Mouse (Mus musculus) large intestine, adult 2 months (tissue): ENCODE measurements at regions not wholly inside any gene's neighbourhood (a gene's known extent, or its start where the extent isn't known, plus 50 kb on each side); places are given as distances from the start of the nearest gene placed in this dataset.
A peak's percentile ranks its signal among the peaks of the same experiment; 100 is the strongest.

Experiments used
- DNase-seq: peaks from one replicate; pipeline ENCODE4 v3.0.0-alpha.2; 2012; ENCODE audit warnings: low read depth, low spot score
- WGBS: fragments of 180-500 bp; shearing (Covaris S2); methylation state at CpG from one replicate; pipeline ENCODE4 v1.1.7; 2018; 5-methylcytosine and 5-hydroxymethylcytosine counted together

- WGBS, result 69% methylated on average over 6 of the region's 6 CpGs
Observed at GRCm38 (mm10) chr13:99099794-99100429, 84.7 kb upstream of the Zfp366 start.

DNA sequence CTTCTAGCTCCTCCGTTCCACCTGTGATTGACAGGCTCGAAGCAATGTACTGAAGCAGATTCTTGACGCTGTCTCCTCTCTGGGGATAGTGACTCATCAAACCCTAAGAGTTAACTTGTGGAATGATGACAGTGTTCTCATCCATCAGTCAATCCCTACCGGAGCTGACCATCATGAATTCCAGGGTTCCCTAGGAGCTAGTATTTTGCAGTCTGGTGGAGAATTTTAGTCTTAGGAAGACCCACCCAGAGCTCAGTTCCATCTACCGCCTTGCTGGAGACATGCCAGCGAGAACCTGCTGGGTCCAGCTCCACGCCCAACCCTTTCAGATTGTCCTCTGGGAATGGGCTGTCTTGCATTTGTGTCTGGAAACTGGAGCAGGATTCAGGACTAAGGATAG is 85.4 kb upstream of the Zfp366 start:
- WGBS, result 64% methylated on average over 7 of the region's 7 CpGs
- DNase-seq, result no peak

More at GRCm38 (mm10) chr13:99099794-99100429, 84.7 kb upstream of the Zfp366 start:
- no peak for DNase-seq

DNA sequence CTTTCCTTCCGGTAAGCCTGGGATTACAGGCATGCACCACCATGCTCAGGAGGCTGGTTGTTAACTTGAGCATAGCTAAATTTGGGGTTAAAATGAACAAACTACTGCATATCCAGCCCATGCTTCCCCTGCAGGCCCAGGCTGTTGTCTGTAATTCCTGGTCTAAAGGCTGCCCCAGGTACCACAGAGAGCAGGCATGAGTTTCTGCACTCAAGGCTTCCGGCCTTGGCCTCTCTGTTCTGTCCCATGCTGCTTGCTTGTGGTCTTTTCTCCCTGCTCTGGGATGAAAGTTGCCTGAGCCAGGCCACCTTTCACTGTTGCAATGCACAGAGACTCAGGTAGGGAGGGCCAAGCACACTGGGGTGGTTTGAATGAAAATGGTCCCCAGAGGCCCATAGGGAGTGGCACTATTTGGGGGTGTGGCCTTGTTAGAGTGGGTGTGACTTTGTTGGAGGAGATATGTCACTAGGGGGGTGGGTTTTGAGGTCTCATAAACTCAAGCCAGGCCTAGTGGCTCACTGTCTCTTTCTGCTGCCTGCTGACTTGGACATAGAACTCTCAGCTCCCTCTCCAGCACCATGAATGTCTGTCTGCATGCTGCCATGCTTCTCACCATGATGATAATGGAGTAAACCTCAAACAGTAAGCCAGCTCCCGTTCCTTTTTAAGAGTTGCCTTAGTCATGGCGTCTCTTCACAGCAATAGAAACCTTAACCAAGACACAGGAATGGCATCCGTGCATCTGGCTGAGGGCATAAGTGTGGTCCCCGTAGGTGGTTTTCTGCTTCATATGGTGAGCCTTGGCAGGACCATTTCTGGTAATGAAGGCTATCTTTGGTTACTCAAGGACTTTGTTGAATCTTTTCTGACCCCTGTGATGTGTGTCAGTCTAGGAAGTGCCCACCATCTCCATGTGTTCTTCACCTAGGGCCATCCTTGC is 86.7 kb upstream of the Zfp366 start:
- DNase-seq, result no peak
- WGBS, result 96% methylated on average over 6 of the region's 6 CpGs

GRCm38 (mm10) chr13:99096837-99097236 is 87.8 kb upstream of the Zfp366 start:
- 89% methylated on average over 6 of the region's 6 CpGs for WGBS
- no peak for DNase-seq

DNA sequence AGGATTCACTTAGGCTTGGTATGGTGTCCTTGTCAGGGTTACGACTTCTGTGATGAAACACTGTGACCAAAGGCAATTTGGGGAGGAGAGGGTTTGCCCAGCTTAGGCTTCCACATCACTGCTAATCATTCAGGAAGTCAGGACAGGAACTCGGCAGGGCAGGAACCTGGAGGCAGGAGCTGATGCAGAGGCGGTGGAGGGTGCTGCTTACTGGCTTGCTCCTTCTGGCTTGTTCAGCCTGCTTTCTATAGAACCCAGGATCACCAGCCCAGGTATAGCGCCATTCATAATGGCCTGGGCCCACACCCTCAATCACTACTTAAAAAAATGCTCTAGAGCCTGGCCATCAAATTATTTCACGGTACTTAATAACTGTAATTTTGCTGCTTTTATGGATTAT is 89.6 kb upstream of the Zfp366 start:
- no peak for DNase-seq
- WGBS, result 87% methylated on average over 5 of the region's 5 CpGs

DNA sequence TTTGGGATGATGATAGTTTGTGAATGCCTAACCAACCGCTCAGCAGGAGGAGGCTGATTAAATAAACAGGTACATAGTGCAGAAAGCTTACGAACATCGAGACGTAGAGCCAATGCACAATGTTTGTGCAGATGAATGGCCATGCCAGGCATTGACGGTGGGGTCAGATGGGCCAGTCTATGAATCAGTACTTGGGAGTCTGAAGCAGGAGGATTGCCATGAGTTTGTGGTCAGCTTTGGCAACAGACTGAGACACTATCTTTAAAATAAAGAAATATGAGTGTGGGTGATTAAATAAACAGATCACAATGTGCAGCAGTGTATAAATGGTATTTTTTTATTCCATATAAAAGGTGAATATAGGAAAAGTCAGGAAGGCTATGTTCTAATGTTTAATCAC is 90.4 kb upstream of the Zfp366 start:
- DNase-seq, result no peak

GRCm38 (mm10) chr13:99093269-99093668 is 91.4 kb upstream of the Zfp366 start:
- DNase-seq, result peak; percentile 42
- WGBS, result 11% methylated on average over 9 of the region's 9 CpGs

More for the DNA sequence above, 90.4 kb upstream of the Zfp366 start:
- 93% methylated on average over 5 of the region's 5 CpGs for WGBS

DNA sequence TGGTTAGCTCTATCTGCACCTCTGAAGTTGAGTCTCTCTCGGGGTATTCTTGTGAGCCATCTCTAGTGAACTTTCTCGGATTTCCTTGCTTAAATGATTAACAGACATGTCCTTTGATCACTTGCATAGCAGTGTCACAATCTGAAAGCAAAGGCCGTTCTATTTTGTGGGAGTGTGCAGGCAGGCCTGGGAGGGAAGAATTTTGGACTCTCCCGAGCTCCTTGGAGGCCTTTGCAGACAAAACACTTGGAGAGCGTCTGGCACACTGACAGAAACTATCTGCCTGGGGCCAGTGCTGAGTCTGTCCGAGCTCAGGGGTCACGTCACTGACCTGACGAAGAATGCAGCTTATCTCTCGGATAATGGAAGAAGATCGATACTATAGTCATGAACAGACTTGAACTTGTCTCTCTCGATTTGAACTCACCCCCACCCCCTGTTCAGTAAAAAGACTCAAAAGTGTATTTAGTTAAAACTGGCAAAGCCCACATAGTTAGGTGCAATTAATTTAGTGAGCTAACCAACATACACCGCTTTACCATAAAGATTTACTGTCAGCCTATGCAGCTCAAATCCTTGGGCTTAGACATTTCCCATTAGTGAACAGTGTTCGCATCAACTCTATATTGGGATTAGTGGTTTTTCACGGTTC is 92.2 kb upstream of the Zfp366 start:
- WGBS, result 40% methylated on average over 14 of the region's 14 CpGs
- no peak for DNase-seq

GRCm38 (mm10) chr13:99091562-99092278 is 92.9 kb upstream of the Zfp366 start:
- WGBS, result 54% methylated on average over 7 of the region's 7 CpGs
- DNase-seq, result no peak

DNA sequence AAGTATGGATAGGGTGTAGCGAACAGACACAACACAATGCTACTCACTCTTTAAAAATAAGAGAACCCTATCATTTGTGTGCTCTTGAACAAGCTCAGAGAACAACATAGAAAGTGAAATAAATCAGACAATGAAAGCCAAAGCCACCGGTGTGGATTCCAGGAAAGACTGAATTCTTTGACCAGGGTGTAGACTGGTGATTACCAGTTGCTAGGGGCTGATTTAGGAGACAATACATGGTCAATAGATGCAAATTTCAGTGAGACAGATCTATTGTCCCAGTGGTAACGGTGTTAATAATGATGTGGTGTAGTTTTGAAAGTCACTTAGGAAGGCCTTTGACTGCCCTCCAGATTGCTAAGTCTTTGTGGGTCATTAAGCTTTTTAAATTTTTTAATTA is 94.3 kb upstream of the Zfp366 start:
- 91% methylated on average over 3 of the region's 3 CpGs for WGBS
- DNase-seq, result no peak

- 49% methylated on average over 4 of the region's 4 CpGs for WGBS
- no peak for DNase-seq
Observed at GRCm38 (mm10) chr13:99088285-99088684, 96.3 kb upstream of the Zfp366 start.

DNA sequence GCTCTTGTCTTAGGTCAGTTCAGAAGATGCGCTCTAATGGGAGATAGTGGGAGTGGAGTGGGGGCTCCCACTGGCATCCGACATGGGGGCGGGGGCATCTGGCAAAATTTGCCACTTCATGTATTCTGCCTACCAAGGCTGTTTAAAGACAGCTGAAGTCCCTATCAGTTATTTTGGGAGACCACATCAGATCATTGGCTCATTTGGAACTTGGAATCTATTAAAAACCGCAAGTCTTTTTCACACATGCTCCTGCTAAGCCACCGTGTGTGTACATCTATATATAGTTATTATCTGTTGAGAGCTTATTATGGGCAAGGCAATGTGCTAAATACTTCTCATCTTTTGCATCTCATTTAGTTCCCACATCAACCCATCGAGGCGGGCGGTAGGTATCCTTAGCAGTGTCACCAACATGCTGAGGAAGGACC is 95.0 kb upstream of the 1700024P04Rik start:
- no peak for DNase-seq
- 92% methylated on average over 8 of the region's 8 CpGs for WGBS

DNA sequence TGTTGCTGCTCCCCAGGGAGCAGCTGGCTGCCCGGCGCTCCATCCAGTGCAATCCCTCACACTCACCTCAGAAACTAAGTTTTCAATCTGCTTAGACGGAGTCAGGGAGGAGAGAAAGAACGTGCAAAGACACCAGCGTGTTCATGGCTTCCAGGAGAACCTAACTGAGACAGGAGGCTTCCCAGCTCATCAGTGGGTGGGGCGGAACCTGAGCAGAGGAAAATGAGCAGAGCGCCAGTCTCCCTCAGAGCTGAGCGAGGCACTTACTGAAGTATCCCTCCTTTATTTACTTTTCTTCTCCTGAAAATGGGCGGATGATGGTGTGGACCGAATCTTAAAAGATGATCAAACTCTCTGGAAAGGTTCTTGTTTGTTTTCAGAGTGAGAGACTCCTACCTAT is 94.3 kb upstream of the 1700024P04Rik start:
- 43% methylated on average over 10 of the region's 10 CpGs for WGBS
- DNase-seq, result no peak

GRCm38 (mm10) chr13:99077039-99077749 is 92.8 kb upstream of the 1700024P04Rik start:
- no peak for DNase-seq
- 54% methylated on average over 6 of the region's 6 CpGs for WGBS

- WGBS, result 71% methylated on average over 4 of the region's 4 CpGs
- DNase-seq, result no peak
Observed at GRCm38 (mm10) chr13:99075467-99075866, 91.1 kb upstream of the 1700024P04Rik start.

GRCm38 (mm10) chr13:99071821-99072414 is 87.6 kb upstream of the 1700024P04Rik start:
- 67% methylated on average over 8 of the region's 8 CpGs for WGBS

GRCm38 (mm10) chr13:99071413-99071812 is 87.0 kb upstream of the 1700024P04Rik start:
- WGBS, result 48% methylated on average over 6 of the region's 6 CpGs
- DNase-seq, result no peak

More at GRCm38 (mm10) chr13:99071821-99072414, 87.6 kb upstream of the 1700024P04Rik start:
- no peak for DNase-seq

DNA sequence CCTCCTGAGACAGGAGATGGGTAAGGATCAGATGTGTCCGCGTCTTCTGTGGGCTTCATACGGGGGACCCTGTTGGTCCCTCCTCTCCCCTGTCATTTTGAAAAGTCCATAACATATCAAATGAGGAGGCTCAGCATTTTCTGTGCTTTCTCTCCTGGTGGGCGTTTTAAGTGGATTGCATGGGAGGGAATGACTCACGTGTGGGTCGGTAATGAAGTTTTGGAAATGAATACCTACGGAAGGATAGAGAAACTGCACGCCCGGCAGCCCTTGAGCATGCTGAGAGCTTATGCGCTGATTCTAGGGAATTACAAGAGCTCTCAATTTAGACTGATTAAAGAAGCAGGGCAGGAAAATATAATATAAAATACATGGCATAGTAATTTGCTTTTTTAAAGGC is 85.4 kb upstream of the 1700024P04Rik start:
- 94% methylated on average over 10 of the region's 10 CpGs for WGBS
- DNase-seq, result no peak

GRCm38 (mm10) chr13:99067504-99067903 is 83.1 kb upstream of the 1700024P04Rik start:
- WGBS, result 41% methylated on average over 1 of the region's 1 CpGs
- DNase-seq, result no peak
